Mouse (Mus musculus): ENCODE results near the gene Anapc16. TPM values are rescaled to one million over a fixed set of nuclear protein-coding genes. Genes with fewer than 3 reads are reported as not detected.

The Anapc16 gene
- polyA plus RNA-seq, 2 experiments from 2014 or later: 82.2 to 102 TPM

GRCm38 (mm10) chr10:59969821-59970449 lies 33.0 kb downstream of the Anapc16 start:
- ATAC-seq: peak; percentile 37

GRCm38 (mm10) chr10:59967309-59967942 lies 35.5 kb downstream of the Anapc16 start:
- ATAC-seq: no peak

- ATAC-seq: no peak
These were observed 36.2 kb downstream of the Anapc16 start for GRCm38 (mm10) chr10:59966743-59967142.

GRCm38 (mm10) chr10:59965788-59966187 lies 37.1 kb downstream of the Anapc16 start:
- no peak for ATAC-seq

- no peak for ATAC-seq
These were observed 37.6 kb downstream of the Anapc16 start for GRCm38 (mm10) chr10:59965362-59965695.

GRCm38 (mm10) chr10:59964504-59965361 lies 38.2 kb downstream of the Anapc16 start:
- peak; percentile 72 for ATAC-seq

- no peak for ATAC-seq
These were observed 39.3 kb downstream of the Anapc16 start for GRCm38 (mm10) chr10:59963609-59964008.

GRCm38 (mm10) chr10:59959517-59959916 lies 43.4 kb downstream of the Anapc16 start:
- ATAC-seq: no peak

GRCm38 (mm10) chr10:59958458-59958857 lies 44.5 kb downstream of the Anapc16 start:
- ATAC-seq: no peak

GRCm38 (mm10) chr10:59957171-59958149 lies 45.5 kb downstream of the Anapc16 start:
- ATAC-seq: no peak

GRCm38 (mm10) chr10:59956681-59957080 lies 46.3 kb downstream of the Anapc16 start:
- ATAC-seq: no peak

GRCm38 (mm10) chr10:59953564-59954039 lies 49.3 kb downstream of the Anapc16 start:
- ATAC-seq: peak; percentile 25

- no peak for ATAC-seq
These were observed 50.0 kb downstream of the Anapc16 start for GRCm38 (mm10) chr10:59952781-59953563.

- ATAC-seq: peak; percentile 17
These were observed 50.7 kb downstream of the Anapc16 start for GRCm38 (mm10) chr10:59952152-59952780.

GRCm38 (mm10) chr10:59951211-59952151 lies 51.5 kb downstream of the Anapc16 start, which contains the start of gene Ddit4:
Gene Ddit4 (minus strand): TSS chr10:59951834.
- ATAC-seq: peak; percentile 84

- no peak for ATAC-seq
These were observed 52.2 kb downstream of the Anapc16 start for GRCm38 (mm10) chr10:59950716-59951191.

GRCm38 (mm10) chr10:59949783-59950605 lies 52.9 kb downstream of the Anapc16 start:
- no peak for ATAC-seq

GRCm38 (mm10) chr10:59949255-59949648 lies 53.7 kb downstream of the Anapc16 start:
- no peak for ATAC-seq

Data from CD4-positive, CD25-positive, alpha-beta regulatory T cell, adult 4 months (primary cell).